Mouse (Mus musculus) liver, embryonic 14.5 days (tissue): Measurements from ENCODE around the gene Lrrc8b. TPM values are rescaled to one million over a fixed set of nuclear protein-coding genes. Genes with fewer than 3 reads are reported as not detected.
A peak's percentile ranks its signal among the peaks of the same experiment; 100 is the strongest.

Source experiments
- ATAC-seq: fragments of 200-750 bp; cut with Nextera tagmentation; 2 replicates; pipeline ENCODE4 v1.8.0; 2017; ENCODE audit warnings: moderate number of reproducible peaks, mild to moderate bottlenecking, moderate library complexity; ENCODE audit not compliant: insufficient read depth
- DNase-seq, 3 experiments: peaks; one replicate each; pipeline ENCODE4 v3.0.0-alpha.2; 2012 to 2013; ENCODE audit warnings: low read depth in 3 of 3, low spot score in 3 of 3
- H3K27ac ChIP-seq: fragments of 300-500 bp; sonication (generic); 2 replicates; pipeline ENCODE4 v1.5.1; 2014; ENCODE audit warnings: moderate library complexity, mild to moderate bottlenecking, control low read depth, inconsistent platforms
- H3K27me3 ChIP-seq: fragments of 300-500 bp; sonication (generic); 2 replicates; pipeline ENCODE4 v1.6.1; 2014; ENCODE audit warnings: mild to moderate bottlenecking, low read length, moderate library complexity; ENCODE audit not compliant: control insufficient read depth, insufficient read depth
- H3K36me3 ChIP-seq: fragments of 300-500 bp; sonication (generic); replicated peaks from 2 replicates; pipeline ENCODE4 v1.6.1; 2014; ENCODE audit warnings: low read depth; ENCODE audit not compliant: control insufficient read depth, insufficient read depth
- H3K4me1 ChIP-seq, 2 experiments: fragments of 200-500 bp in 1 of 2; fragments of 300-500 bp in 1 of 2; sonication (generic) in 1 of 2; replicated peaks; 2 replicates each; pipeline ENCODE4 v1.6.1; 2012 to 2014; ENCODE audit warnings: antibody characterized with exemption in 1 of 2, inconsistent platforms in 1 of 2, low read length in 1 of 2; ENCODE audit not compliant: control insufficient read depth in 2 of 2, insufficient read depth in 2 of 2
- H3K4me2 ChIP-seq: fragments of 300-500 bp; sonication (generic); 2 replicates; pipeline ENCODE4 v1.6.1; 2014; ENCODE audit warnings: low read depth, mild to moderate bottlenecking, control low read depth, moderate library complexity
- H3K4me3 ChIP-seq, 2 experiments: fragments of 200-500 bp in 1 of 2; fragments of 300-500 bp in 1 of 2; sonication (generic) in 1 of 2; 2 replicates each; pipeline ENCODE4 v1.5.1; 2012 to 2014; ENCODE audit warnings: low read depth in 2 of 2, low read length in 2 of 2, mild to moderate bottlenecking in 2 of 2, control low read depth in 1 of 2, inconsistent platforms in 1 of 2, moderate library complexity in 1 of 2; ENCODE audit not compliant: insufficient read depth in 1 of 2
- H3K9ac ChIP-seq: fragments of 300-500 bp; sonication (generic); replicated peaks from 2 replicates; pipeline ENCODE4 v1.6.1; 2014; ENCODE audit warnings: mild to moderate bottlenecking, control low read depth, moderate library complexity
- H3K9me3 ChIP-seq: fragments of 300-500 bp; sonication (generic); 2 replicates; pipeline ENCODE4 v1.6.1; 2016; ENCODE audit warnings: low read length, mixed read lengths; ENCODE audit not compliant: control insufficient read depth
- CTCF ChIP-seq: IDR thresholded peaks from 2 replicates; pipeline ENCODE4 v1.5.1; 2016; ENCODE audit warnings: antibody characterized with exemption, low read depth, control low read depth
- EP300 ChIP-seq: IDR thresholded peaks from 2 replicates; pipeline ENCODE4 v1.6.1; 2016; ENCODE audit warnings: antibody characterized with exemption, low read depth
- WGBS: fragments of 180-500 bp; shearing (Covaris S2); extraction: QIAGEN DNeasy Blood & Tissue Kit; methylation state at CpG from one replicate; pipeline ENCODE4 v1.1.7; 2014; ENCODE audit not compliant: insufficient replicate concordance; 5-methylcytosine and 5-hydroxymethylcytosine counted together
- polyA plus RNA-seq, 2 experiments: library from polyadenylated mRNA; depleted of rRNA in 1 of 2; stranded (reverse) in 1 of 2; unstranded in 1 of 2; fragments of >200 nt; fragmentation: Nextera tagmentation in 1 of 2; extraction: Ambion mirVana in 1 of 2; gene quantifications; 2 replicates each; pipeline versions ENCODE4 v1.2.1 to v1.2.3; 2012 to 2014

Gene Lrrc8b
- polyA plus RNA-seq, 2 experiments: 3.5 to 3.8 TPM

GRCm38 (mm10) chr5:105517992-105518625 lies 102.5 kb downstream of the Lrrc8b start:
- peak overlapping the region; percentile 81 to 95 for H3K4me3 ChIP-seq

GRCm38 (mm10) chr5:105518626-105519095 lies 103.1 kb downstream of the Lrrc8b start:
- peak overlapping the region; percentile 100 for H3K4me2 ChIP-seq
- peak overlapping the region; percentile 97 for H3K9ac ChIP-seq
- ATAC-seq (peak; percentile 44), DNase-seq (peak in 1 of 3 experiments; percentile 51)
- no peaks in the 10 kb centered on the region for H3K27me3 ChIP-seq
- no peak for TF ChIP-seq EP300
- 0 out of 2 replicates have a peak, but pooled peaks cover 4% of the 10 kb centered on the region for H3K36me3 ChIP-seq
- H3K27ac ChIP-seq: peak overlapping the region; percentile 9
- H3K4me3 ChIP-seq: peak overlapping the region; percentile 81 to 95
- 1% methylated on average over 16 of the region's 16 CpGs for WGBS
- H3K9me3 ChIP-seq: no peaks in the 10 kb centered on the region
- H3K4me1 ChIP-seq: peaks cover 25% of the 10 kb centered on the region in 2 experiments

More at GRCm38 (mm10) chr5:105517992-105518625, 102.5 kb downstream of the Lrrc8b start:
- WGBS: 10% methylated on average over 7 of the region's 7 CpGs
- DNase-seq (no peak), ATAC-seq (no peak)
- H3K4me1 ChIP-seq: peaks cover 20 to 21% of the 10 kb centered on the region in 2 experiments
- TF ChIP-seq EP300 (no peak), CTCF (no peak)
- H3K27ac ChIP-seq: peak overlapping the region; percentile 9
- H3K9ac ChIP-seq: peak overlapping the region; percentile 97
- no peaks in the 10 kb centered on the region for H3K9me3 ChIP-seq
- H3K27me3 ChIP-seq: no peaks in the 10 kb centered on the region
- H3K36me3 ChIP-seq: 0 out of 2 replicates have a peak, but pooled peaks cover 4% of the 10 kb centered on the region
- peak overlapping the region; percentile 100 for H3K4me2 ChIP-seq

- Histone ChIP-seq H3K9me3 (no peaks in the 10 kb centered on the region), H3K9ac (peak within 1 kb of the TSS; percentile 97), H3K27ac (peak within 1 kb of the TSS; percentile 58), H3K36me3 (0 out of 2 replicates have a peak, but pooled peaks cover 4% of the 10 kb centered on the region), H3K4me3 (peak within 1 kb of the TSS; percentile 81 to 95), H3K4me1 (peaks cover 32% of the 10 kb centered on the region in 2 experiments), H3K4me2 (peak within 1 kb of the TSS; percentile 100), H3K27me3 (no peaks in the 10 kb centered on the region)
- no peak for TF ChIP-seq EP300
- TF ChIP-seq CTCF: no peak
- peak; percentile 72 to 73 (median 72) for DNase-seq
- WGBS: under 1% methylated on average over 84 of the region's 93 CpGs
- peak; percentile 94 for ATAC-seq
Observed at GRCm38 (mm10) chr5:105519096-105519975, 103.8 kb downstream of the Lrrc8b start, which contains the start of gene Lrrc8c. Gene Lrrc8c (plus strand): TSS chr5:105519388.

GRCm38 (mm10) chr5:105519976-105520300 lies 104.4 kb downstream of the Lrrc8b start:
- peaks cover 37 to 38% of the 10 kb centered on the region in 2 experiments for H3K4me1 ChIP-seq
- TF ChIP-seq CTCF (no peak), EP300 (no peak)
- DNase-seq (no peak), ATAC-seq (no peak)
- peak overlapping the region; percentile 100 for H3K4me2 ChIP-seq
- peak overlapping the region; percentile 97 for H3K9ac ChIP-seq
- peak overlapping the region; percentile 81 to 95 for H3K4me3 ChIP-seq
- H3K27ac ChIP-seq: peak overlapping the region; percentile 58
- WGBS: 8% methylated on average over 5 of the region's 5 CpGs
- H3K27me3 ChIP-seq: no peaks in the 10 kb centered on the region
- 0 out of 2 replicates have a peak, but pooled peaks cover 4% of the 10 kb centered on the region for H3K36me3 ChIP-seq
- H3K9me3 ChIP-seq: no peaks in the 10 kb centered on the region
